Mouse (Mus musculus): ENCODE results near the gene Hspa1b.
"Not testable (repeated sequence)": the region's sequence is repeated elsewhere in the genome, so short reads cannot be mapped to it uniquely, and the experiment has no call there.

Hspa1b gene

DNA sequence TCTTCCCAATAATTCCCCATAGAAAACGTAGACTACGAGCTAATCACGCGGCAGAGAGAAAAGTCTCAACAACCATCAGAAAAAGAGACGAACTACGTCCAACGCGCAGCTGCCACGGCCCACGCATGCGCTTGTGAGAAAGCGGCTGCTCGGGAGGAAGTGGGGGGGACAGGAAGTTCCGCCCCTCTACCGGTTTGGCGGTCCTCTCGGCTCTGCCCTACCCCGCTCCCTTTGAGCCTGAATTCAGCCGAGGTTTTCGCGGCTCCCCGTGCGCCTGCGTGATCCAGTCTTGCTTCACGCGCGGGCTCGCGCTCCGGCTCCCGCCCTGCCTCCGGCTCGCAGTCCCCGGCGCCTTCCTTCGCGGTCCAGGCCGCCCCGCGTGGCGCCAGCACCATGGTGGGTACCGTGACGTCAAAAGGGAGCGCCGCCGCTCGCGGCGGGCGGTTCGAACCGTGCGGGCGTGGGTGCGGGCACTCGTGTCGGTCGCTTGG, 22.7 kb upstream of the Hspa1b start, which contains the start of gene Lsm2:
TSS of gene Lsm2 (plus strand) at position 173 of the 491 bp plus-strand sequence.
- DNase-seq, result peak; percentile 93

DNA sequence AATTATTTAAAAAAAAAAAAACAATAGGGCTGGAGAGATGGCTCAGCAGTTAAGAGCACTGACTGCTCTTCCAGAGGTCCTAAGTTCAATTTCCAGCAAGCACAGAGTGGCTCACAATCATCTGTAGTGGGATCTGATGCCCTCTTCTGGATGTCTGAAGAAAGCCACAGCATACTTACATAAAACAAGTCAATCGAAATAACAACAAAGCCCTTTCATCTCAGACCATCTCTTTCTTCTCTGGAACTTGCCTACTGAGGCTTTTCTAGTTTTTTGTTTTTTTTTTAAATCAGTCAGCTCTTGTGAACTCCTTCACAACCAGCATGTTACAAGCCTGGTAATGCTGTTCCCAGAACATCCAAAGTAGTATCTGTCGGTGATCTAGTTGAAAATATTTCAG, 21.6 kb upstream of the Hspa1b start:
- DNase-seq, result peak; percentile 54

DNA sequence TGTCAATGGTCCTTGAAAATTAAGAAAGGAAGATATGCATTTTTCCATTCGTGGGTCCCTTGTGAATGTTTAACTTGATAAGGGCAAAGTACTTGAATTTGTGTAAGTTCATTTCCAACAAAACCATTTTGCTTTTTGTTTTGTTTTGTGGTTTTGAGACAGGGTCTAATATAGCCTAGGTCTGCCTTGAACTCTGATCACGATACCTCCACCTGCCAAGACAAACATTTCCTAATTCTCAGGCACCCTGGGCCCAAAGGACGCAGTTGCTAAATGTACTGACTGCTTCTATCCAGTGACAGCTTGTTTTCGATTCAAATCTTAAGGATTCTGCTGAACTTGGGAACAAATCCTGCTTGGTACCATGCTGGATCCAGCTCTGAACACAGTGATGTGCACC, 20.6 kb upstream of the Hspa1b start:
- DNase-seq, result no peak

DNA sequence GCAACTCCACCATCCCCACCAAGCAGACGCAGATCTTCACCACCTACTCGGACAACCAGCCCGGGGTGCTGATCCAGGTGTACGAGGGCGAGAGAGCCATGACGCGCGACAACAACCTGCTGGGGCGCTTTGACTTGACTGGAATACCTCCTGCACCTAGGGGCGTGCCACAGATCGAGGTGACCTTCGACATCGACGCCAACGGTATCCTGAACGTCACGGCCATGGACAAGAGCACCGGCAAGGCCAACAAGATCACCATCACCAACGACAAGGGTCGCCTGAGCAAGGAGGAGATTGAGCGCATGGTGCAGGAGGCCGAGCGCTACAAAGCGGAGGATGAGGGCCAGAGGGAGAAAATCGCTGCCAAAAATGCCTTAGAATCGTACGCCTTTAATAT, 19.2 kb upstream of the Hspa1b start:
- DNase-seq, result no peak

DNA sequence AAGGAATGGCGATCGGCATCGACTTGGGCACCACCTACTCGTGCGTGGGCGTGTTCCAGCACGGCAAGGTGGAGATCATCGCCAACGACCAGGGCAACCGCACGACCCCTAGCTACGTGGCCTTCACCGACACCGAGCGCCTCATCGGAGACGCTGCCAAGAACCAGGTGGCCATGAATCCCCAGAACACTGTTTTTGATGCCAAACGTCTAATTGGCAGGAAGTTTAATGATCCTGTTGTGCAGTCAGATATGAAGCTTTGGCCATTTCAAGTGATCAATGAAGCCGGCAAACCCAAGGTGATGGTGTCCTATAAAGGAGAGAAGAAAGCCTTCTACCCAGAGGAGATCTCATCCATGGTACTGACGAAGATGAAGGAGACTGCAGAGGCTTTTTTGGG, 18.0 kb upstream of the Hspa1b start:
- DNase-seq, result no peak

DNA sequence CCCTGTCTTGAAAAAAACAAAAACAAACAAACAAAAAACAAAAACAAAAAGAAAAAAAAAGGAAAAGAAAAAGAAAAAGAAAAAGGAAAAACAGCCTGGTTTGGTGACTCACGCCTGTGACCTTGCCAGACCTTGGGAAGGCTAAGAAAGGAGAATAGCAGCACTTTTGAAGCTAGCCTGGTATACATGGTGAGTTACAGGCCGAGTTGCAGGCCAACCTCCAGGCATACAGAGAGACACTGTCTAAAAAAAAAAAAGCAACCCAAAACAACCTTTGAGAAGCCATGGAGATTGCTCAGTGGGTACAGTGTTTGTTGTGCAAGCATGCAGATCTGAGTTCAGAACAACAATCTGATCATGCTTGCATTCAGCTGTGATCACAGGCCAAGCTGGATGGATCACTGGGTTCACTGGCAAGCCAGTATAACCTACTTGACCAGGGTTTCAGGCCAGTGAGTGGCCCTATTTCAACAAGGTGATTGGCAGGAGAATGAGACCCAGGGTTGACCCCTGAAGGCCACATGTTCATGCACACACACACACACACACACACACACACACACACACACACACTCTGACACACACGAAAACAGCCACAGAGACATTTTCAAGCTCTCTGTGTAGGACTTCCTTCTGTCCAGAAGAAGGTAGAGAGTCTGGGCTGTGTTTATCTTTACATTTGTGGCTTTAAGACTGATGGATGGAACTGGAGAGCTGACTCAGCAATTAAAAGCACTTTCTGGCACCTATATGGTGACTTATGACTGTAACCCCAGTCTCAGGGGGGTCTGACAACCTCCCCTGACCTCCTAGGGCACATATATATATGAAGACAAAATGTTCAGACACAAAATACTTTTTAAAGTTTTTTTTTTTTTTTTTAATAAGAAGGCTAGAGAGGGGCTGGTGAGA, 16.8 kb upstream of the Hspa1b start:
- DNase-seq, result no peak

DNA sequence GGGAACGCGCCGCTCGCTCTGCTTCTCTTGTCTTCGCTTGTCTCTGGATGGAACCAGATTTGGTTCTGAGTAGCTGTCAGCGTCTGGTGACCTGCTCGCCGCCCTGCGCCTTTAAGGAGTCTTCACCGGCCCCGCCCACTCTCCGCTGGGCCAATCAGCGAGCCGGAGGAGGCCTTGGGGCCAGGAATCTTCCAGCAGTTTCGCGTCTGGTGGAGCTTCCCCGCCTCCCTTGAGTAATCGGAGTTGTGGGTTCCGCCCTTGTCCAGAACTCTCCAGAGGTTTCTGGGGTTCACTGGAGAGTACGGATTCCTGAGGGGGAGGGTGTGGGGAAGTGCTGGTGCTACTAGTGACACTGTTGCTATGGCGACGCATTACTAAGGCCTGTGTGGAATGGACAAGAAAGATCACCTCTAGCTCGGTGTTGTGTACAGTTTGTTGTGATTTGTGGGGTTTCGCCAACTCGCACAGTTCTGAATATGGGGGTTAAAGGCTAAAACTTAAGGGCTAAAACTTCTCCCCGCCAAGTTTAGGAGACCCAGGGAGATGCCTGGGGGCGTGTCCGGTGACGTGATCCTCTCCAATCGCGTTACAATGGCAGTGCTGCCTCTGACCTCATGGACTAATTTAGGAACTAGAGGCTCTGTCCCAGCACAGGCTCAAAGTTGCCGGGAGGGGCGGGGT, 13.2 kb upstream of the Hspa1b start, which contains the start of the genes Hspa1a and Hspa1l:
TSS of gene Hspa1a (minus strand) at position 88 of the 681 bp plus-strand sequence.
TSS of gene Hspa1l (plus strand) at position 635 of the 681 bp plus-strand sequence.
- DNase-seq, result peak; percentile 58

DNA sequence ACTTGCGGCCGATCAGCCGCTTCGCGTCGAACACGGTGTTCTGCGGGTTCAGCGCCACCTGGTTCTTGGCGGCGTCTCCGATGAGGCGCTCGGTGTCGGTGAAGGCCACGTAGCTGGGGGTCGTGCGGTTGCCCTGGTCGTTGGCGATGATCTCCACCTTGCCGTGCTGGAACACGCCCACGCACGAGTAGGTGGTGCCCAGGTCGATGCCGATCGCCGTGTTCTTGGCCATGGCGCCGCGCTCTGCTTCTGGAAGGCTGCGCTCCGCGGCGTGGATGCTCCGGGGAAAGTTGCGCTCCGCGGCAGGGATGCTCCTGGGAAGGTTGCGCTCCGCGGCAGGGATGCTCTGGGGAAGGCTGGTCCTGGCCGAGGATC, 12.6 kb upstream of the Hspa1b start:
- not testable (repeated sequence) for DNase-seq

DNA sequence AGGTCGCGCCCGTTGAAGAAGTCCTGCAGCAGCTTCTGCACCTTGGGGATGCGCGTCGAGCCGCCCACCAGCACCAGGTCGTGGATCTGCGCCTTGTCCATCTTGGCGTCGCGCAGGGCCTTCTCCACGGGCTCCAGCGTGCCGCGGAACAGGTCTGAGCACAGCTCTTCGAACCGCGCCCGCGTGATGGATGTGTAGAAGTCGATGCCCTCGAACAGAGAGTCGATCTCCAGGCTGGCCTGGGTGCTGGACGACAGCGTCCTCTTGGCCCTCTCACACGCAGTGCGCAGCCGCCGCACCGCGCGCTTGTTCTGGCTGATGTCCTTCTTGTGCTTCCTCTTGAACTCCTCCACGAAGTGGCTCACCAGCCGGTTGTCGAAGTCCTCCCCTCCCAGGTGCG, 11.8 kb upstream of the Hspa1b start:
- DNase-seq, result not testable (repeated sequence)

DNA sequence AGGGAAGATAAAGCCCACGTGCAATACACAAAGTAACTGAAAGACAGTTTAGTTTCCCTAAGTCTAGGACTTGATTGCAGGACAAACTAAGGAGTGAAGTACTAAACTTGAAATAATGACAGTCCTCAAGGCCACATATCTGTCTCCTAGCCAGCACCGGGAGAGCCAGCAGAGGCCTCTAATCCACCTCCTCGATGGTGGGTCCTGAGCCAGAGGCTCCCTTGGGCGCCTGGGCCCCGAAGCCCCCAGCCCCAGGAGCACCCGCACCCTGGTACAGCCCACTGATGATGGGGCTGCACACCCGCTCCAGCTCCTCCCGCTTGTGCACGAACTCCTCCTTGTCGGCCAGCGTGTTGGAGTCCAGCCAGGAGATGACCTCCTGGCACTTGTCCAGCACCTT, 10.8 kb upstream of the Hspa1b start, which contains the start of gene Gm20481:
TSS of gene Gm20481 (plus strand) at position 91 of the 400 bp plus-strand sequence.
- DNase-seq, result not testable (repeated sequence)

DNA sequence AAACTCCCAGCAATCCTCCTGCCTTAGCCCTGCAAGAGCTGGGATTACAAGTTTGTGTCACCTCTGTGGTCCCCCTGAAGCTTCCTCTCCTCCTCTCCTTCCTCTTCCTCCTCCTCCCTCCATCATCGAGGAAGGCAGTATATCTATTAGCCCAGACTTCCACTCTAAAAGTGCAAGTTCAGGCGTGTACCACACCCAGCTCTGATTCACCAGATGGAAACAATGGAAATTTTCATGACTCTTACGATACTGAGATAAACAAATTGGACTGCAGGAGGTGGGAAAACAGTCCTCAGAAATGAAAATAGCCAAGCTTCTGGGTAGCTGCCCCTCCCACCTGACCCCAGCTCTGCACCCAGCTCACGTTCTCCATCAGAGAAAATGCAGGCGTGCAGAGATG, 6.6 kb upstream of the Hspa1b start:
- no peak for DNase-seq

DNA sequence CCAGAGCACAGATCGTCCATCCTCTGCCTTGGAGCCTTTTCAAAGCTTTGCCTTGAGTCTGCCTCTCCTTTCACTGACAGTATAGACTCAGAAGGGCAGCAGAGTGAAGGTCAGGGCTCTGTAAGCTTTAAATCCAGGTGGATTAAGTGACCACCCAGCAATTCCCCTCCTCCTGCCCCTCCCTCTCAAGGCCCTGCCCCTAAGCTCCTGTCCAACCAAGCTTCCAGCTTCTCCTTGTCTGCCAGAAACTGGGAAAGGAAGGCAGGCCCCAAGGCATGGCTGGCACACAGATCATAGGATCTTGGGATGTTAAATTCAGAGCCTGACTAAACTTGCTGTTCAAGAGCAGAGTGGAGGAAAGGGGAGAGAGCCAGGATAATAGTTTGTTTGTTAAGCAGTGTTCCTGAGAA, 5.6 kb upstream of the Hspa1b start:
- no peak for DNase-seq

DNA sequence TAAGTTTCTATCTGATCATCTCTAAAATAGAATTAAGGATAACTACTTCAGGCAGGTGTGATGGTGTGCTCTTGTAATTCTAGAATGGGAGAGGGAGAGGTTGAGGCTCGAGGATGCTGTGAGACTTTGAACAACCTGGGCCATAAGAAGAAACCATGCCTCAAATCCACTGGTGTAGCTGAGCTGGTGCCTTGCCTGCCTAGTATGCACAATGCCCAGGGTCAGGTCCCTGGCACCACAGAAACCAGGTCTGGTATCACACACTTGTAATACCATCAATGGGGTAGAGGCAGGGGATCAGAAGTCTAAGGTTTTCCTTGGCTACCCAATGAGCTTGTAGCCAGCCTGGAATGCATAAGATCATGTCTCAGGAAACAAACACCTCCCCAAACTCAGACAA, 3.8 kb upstream of the Hspa1b start:
- no peak for DNase-seq

DNA sequence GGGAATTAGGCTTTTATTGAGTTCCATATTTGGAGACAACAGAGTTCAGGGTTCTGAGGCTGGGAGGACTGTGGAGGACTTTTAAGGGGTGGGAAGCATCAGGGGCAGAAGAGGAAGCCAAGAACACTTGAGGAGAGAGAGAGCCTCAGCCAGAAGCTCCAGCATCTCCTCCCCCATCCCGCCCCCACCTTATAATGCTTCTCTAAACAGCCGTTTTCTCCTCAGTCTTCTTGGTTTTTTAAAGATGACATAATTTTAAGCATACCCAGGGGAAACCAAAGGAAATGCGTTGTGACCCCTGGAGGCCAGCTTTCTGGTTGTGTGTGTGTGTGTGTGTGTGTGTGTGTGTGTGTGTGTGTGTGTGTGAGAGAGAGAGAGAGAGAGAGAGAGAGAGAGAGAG, 3.1 kb upstream of the Hspa1b start:
- DNase-seq, result no peak

DNA sequence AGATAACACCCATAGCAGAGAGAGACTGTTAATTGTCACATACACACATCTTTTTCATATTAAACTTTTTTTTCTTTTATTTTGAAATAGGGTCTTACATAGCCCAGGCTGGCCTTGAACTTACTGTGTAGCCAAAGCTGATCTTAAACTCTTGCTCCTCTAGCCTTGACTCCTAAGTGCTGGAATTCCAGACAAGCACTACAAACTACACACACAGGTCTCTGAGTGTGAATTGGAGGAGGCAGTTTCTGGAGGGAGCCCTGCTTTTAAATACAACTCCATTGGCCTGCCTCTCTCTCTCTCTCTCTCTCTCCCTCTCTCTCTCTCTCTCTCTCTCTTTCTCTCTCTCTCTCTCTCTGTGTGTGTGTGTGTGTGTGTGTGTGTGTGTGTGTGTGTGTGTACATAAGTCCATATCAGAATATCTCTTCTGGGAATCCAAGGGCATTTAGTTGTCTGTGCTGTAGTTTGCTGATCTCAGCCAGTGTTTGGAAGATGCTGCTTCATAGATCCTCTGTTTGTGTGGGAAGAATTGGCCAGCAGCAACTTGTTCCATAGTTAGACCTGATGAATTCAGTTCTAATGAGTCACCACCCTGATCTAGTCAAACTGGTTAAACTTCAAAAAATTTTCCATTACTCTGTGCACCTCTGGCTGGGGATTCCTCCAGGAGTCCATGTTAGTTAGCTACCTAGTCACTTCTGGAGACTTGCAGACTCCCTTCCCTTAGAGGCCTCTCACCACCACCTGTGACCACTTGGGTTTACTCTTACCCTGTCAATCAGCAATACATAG, 1.9 kb upstream of the Hspa1b start:
- no peak for DNase-seq

DNA sequence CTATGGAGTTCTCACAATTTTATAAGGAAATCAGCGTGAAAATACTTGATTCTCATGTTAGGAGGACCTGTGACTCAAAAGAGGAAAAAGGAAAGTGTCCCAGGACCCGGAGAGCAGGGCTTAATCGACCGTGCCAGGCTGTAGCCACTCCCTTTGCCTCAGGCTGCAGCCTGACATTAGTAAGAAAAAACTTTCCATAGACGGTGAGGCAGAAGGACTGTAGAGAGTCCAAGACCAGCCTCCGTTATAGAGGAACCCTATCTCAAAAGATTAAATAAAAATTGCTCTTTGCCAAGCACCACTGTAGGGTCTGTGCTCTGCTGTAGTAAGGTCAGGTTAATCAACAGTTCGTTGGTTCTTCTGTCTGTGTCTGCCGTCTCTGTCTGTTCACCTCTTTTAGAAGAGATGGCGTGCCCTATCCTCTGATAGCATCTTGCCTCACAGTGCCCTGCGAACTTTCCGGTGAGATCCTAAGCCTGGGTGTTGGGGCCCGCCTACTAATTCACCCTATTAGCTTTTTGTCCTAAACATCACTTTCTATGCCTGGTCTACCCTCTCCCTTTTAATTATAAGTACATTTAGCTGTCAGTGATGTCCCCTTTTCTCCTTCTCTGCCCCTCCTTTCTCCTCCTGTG, 960 bp upstream of the Hspa1b start:
- DNase-seq, result no peak

DNA sequence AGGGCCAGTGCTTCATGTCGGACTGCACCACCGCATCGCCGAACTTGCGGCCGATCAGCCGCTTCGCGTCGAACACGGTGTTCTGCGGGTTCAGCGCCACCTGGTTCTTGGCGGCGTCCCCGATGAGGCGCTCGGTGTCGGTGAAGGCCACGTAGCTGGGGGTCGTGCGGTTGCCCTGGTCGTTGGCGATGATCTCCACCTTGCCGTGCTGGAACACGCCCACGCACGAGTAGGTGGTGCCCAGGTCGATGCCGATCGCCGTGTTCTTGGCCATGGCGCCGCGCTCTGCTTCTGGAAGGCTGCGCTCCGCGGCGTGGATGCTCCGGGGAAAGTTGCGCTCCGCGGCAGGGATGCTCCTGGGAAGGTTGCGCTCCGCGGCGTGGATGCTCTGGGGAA, 306 bp downstream of the Hspa1b start:
- not testable (repeated sequence) for DNase-seq

DNA sequence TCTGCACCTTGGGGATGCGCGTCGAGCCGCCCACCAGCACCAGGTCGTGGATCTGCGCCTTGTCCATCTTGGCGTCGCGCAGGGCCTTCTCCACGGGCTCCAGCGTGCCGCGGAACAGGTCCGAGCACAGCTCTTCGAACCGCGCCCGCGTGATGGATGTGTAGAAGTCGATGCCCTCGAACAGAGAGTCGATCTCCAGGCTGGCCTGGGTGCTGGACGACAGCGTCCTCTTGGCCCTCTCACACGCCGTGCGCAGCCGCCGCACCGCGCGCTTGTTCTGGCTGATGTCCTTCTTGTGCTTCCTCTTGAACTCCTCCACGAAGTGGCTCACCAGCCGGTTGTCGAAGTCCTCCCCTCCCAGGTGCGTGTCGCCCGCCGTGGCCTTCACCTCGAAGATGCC, 1.1 kb downstream of the Hspa1b start:
- not testable (repeated sequence) for DNase-seq

DNA sequence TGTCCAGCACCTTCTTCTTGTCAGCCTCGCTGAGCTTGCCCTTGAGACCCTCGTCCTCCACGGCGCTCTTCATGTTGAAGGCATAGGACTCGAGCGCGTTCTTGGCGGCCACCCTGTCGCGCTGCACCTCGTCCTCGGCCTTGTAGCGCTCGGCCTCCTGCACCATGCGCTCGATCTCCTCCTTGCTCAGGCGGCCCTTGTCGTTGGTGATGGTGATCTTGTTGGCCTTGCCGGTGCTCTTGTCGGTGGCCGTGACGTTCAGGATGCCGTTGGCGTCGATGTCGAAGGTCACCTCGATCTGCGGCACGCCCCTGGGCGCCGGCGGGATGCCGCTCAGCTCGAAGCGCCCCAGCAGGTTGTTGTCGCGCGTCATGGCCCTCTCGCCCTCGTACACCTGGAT, 1.7 kb downstream of the Hspa1b start:
- not testable (repeated sequence) for DNase-seq

DNA sequence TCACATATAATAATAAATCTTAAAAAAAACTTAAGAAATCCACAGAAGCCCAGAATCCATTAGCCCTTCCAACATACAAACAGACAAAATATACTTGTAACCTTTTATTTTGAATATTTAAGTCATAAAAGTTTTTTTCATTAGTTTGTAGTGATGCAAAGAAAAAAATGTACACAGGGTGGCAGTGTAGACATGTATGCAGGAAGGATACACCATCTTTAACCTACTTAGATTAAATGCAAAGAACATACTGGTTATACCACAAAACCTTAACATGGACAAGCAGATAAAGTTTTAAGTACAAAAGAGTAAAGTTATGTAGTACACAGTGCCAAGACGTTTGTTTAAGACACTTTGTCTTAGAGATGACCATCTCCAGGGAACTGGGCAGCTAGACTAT, 2.7 kb downstream of the Hspa1b start:
- no peak for DNase-seq

DNA sequence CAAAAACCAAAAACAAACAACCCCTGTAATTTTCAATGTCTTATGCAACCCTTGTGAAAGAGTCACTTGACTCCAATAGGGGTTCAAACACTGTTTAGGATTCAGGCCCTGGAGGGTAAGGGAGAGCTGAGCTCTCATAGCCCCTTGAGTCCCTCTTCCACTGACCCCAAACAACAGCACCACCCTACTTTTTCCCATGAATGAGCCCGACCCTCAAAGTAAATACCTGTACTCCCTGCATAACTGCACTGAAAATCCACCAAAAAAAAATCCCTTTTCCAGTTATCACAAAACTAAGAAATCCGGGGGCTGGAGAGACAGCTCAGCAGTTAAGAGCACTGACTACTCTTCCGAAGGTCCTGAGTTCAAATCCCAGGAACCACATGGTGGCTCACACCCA, 3.2 kb downstream of the Hspa1b start:
- DNase-seq, result no peak

DNA sequence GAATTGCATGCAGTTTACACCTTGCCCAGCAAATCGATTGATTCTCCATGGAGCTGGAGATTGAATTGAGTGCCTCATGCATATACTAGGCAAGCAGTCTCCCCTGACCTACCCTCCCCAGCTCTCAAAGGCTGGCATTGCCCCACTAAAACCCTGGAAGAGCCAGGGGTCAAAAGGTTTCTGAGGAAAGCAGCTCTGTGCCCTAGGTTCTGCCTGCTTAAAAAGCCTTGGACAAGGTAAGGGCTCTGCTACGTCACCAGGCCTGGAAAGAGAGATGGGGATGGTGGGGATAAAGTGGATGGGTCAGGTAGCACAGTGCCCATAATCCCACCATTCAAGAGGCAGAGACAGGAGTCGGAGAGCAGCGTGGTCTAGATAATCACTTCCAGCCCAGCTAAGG, 4.2 kb downstream of the Hspa1b start:
- DNase-seq, result no peak

All from thymus, postnatal 14 days (tissue).